Mouse (Mus musculus) thymus, postnatal 0 days (tissue): ENCODE measurements around the gene Ppm1h. TPM values are rescaled to one million over a fixed set of nuclear protein-coding genes. Genes with fewer than 3 reads are reported as not detected.
A peak's percentile ranks its signal among the peaks of the same experiment; 100 is the strongest.

Source experiments
- DNase-seq: peaks from one replicate; pipeline ENCODE4 v3.0.0-alpha.2; 2015; ENCODE audit warnings: low spot score
- polyA plus RNA-seq: library from polyadenylated mRNA; unstranded; fragments of >200 nt; fragmentation: Nextera tagmentation; extraction: Ambion mirVana; gene quantifications from 2 replicates; pipeline ENCODE4 v1.2.1, GENCODE M21; 2015

Gene Ppm1h
- polyA plus RNA-seq, 1 experiment from 2014 or later: 67.8 TPM

DNA sequence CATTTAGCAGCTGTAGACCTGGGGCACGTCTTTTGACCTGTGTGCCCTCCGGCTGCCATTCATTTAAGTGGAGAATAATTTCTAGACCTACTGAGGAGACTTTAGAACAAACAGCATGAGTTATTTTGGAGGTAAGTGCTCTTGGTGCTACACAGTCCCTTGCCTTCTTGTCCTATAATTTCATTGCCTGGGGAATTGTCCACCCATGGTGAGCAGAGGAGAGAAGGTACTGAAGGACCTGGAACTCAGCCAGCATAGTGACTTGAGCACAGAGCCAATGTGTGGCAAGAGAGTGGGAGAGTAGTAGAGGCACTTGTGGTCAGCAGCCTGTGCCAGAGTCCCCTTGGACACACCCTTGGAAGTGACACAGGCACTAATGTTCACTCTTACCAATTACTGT lies 64.8 kb downstream of the Ppm1h start:
- no peak for DNase-seq

DNA sequence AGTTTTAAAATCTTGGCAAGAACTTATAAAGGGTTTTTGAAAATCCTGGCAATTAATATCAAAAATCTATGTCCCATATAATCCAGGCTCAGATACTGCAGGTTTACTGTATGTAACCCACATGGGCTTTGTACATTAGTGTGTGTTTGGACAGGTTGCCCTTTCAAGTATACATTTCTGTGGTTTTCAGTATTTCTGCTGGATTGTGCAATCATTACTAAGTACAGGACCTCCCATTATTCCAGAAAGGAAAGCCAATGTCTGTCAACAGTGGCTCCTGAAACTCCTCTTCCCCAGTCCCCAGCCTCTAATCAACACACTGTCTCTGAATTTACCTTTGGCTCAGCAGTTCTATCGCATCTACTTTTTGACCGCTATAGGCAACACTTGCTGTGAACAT lies 66.4 kb downstream of the Ppm1h start:
- no peak for DNase-seq

DNA sequence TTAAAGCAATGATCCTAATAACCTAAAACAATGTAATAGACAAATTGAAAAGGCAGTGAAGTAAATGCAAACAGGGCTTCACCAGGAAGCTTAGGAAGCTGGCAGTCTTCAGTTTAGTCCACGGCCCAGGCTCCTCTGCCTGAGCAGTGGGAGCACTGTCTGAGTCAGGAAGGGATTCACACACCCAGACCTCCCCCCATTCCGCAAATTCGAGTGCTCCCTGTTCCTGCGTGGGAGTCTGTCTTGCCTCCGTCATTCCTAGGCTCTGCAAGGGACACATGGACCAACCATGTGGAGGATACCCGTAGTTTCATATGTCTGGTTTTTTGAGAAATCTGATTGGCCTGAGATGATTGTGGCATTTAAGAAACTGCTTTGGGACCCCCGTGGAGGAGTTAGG lies 67.6 kb downstream of the Ppm1h start:
- DNase-seq: no peak

DNA sequence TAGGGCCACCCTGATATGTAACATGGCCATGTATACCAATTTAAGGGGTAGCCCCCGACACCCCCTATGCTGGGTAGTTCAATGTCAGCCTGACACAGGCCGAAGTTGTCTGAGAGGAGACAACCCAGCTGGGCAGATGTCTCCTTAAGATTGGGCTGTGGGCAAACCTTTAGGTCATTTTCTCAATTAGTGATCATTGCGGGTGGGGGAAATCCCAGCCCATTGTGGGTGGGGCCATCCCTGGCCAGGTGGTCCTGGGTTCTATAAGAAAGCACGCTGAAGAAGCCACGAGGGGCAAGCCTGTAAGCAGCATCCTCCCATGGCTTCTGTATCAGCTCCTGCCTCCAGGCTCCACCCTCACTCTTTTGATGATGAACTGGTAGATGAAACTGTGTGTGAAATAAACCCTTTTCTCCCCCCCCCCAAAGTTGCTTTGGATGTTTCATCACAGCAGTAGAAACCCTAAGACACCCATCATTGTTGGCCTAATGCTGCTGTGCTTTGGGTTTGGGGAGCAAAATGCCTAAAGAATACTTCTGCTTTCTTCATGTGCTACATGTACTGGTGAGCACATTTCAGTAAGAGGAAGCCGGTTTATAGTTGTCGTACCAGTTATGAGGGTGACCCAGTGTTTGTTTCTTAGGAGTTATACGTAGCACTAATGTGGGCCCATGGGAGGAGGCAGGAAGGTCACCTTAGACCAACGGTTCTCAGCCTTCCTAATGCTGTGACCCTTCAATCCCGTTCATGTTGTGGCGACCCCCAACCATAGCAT lies 68.8 kb downstream of the Ppm1h start:
- no peak for DNase-seq

DNA sequence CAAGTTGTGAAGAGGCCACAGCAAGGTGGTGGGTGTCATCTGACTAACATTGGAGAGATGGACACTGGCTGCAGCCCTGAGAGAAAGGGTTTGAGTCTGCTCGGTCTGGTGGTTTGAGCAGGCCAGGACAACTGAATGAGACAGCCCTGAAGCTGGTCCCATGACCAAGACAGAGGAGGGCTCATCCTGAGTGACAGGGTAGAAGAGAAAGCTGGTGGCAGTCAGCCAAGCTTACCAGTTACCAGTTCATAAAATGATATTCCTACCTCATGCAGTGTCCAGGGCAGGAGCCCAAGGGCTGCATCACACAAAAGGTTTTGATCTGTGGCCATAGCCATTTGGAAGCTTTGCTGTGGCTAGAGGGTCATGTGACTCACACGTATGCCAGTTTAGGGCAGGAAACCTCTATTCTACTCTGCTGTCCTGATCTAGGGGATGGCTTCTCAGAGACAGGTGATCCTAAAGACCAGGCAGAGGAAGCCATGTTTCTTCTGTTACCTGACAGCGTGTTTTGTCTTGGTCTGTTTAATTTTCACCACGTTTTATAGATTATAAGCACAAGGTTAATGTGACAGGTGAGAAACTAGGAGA lies 69.9 kb downstream of the Ppm1h start:
- no peak for DNase-seq

DNA sequence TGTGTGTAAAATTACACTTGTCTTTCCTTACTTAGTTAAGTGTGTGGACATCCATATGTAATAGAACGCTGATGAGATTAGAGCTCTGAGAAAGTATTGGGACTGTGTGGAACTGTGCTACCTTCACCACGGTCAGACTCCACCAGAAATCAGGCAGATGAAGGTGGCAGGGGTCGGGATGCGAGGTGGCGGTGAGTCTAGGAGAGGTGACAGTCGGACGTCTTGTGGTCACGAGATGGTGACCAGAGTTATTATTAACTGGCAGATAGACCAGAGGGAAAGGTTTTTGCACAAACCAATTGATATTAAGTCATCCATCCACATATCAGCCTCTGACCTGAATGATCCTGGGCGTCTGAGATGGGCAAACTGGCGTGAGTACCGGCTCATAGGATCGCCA lies 70.5 kb downstream of the Ppm1h start:
- DNase-seq: no peak

DNA sequence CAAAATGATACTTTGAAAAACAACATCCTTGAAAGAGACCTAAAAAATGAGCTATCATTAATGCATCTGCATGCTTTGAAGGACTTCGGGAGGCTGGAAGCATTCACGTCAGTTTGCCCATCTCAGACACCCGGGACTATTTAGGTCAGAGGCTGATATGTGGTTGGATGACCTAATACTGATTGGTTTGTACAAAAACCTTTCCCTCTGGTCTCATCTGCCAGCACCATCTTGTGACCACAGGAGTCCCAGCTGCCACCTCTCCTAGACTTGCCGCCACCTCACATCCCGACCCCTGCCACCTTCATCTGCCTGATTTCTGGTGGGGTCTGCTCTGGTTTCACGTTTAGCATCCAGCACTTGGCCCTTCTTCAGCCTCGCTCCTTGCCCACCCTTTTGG lies 71.3 kb downstream of the Ppm1h start:
- DNase-seq: no peak

DNA sequence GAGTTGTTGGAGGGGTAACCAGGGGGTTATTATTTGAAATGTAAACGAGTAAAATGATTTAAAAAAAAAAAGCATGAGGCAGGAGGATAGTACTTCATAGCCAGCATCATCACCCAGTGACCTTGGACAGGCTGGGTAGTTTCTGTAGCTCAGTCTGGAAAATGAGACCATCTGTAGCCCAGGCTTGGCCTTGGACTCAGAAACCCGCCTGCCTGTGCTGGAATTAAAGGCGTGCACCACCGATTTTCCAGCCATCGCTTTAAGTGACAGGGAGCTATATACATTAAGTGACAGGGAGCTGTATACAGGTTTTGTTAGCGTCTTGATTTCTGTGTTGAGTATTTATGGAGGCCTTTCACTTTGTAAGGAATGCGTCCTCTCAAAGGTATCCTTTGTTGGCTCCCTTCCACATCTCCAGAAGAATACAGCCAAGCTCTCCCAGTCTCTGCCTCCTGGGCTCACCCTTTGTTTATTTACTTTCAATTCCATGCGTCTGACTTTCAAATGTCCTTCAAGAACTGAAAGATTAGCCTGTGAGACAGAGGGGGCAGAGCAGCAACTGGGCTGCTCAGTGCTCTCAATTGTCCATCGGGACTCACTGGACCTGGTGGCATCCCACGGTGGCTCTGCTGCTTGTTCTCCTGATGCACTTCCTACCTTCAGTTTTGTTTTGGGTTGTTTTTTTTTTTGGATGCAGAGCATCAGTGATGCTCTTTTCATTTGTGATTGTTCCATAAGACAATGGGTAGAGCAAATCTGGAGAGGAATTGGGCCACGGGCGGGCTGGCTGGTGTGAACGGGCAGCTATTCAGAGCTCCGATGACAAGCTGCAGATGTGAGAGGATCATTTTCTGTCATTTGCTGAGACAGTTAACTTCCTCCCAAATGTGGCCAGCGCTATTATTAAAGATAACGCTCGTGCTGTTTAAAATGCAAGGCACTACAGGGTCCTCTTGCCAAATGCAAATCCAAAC lies 74.7 kb downstream of the Ppm1h start:
- DNase-seq: no peak

DNA sequence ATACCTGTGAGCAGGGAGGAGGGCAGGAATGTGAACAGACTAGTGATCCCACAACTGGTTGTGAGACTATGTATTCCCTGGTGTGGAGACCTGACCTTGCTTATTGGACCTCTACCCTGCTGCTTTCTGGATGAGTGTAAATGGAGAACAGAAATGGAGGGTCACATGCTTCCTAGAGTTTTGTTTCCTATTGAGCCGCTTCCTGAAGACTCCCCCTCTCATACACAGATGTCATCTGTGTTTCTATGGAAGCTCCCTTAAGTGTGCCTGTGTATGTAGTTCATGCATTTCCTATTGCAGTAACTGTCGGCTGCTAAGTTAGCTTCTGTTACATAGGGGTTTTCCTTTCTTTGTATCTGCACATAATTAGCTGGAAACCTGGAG lies 75.4 kb downstream of the Ppm1h start:
- DNase-seq: no peak

DNA sequence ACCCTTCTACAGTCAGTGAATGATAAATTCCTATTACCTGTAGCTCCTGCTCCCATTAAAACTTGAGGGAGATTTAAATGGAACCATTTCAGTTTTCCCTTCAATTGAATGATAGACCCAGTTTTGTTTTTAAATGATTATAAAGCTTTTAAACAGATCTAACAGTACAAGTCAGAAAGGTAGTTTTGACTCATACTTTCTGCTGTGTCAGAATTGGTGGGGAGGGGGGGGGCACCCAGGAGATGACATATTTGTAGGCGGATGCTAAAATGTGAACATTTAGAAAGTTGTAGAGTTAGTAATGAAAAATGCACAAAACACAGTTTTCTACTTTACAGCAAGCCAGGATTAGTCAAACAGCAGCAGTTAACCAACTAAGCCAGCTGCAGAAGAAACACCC lies 76.4 kb downstream of the Ppm1h start:
- DNase-seq: no peak

DNA sequence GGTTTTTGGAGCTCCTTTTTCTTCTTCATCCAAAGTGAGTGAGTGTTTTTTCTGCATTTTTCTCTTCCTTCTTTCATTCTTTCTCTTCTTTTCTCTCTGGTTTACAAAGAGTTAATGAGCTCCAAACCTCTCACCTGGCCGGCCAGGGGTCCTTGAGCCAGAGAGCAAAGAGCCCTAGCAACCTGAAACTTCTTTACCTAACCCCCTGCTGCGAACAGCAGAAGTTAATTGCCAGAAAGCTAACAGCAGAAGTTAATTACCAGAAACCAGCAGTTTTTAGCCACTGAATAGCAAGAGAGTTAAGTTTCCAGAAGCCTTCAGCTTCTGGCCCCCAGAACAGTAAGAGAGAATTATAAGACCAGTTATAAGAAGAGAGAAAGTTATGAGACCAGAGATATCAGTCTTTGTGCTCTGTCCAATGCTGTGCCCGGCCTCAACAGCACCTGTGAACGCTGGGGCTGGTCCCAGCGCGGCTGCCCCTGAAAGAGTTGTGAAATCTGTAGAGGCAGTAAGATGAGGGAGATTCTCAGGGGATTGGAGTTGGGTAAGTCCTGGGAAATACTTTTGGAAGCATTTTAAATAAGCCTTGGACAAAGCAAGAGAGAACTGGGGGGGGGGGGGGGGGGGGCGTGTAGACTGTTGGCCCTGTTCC lies 78.4 kb downstream of the Ppm1h start:
- no peak for DNase-seq

DNA sequence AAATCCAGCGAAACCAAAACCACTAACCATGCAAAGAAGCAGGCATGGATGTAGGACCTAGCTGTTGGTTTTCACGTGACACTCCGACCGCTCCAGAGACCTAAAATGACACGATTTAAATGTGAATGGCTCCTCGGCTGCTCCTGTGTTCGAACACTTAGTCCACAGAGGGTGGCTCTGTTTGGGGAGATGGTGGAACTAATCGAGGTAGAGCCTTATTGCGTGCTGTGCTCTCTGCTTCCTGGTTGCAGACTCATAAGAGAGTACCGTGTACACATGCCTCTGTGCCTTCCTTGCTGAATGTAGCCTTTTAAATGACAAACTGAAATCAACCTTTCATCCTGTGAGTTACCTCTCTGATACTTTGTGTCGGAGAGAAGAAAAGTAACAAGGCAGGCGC lies 79.2 kb downstream of the Ppm1h start:
- no peak for DNase-seq

DNA sequence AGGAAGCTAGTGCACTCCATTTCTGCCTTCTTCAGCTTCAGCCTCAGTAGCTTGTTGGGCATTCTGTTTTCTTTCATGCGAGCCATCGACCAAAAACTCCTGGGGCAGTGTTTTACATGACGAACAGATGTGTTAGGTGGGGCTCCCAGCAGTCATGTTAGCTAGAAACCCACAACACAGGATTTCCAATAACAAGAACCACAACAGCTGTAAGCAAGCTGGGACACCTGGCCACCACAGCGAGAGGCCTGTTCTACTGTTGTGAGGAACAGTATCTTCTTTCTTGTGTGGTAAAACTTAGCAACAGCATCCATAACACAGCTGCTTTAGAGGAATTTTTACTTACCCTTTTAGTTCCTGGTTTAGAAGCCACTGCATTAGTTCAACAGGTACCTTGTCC lies 79.8 kb downstream of the Ppm1h start:
- DNase-seq: peak; percentile 97

DNA sequence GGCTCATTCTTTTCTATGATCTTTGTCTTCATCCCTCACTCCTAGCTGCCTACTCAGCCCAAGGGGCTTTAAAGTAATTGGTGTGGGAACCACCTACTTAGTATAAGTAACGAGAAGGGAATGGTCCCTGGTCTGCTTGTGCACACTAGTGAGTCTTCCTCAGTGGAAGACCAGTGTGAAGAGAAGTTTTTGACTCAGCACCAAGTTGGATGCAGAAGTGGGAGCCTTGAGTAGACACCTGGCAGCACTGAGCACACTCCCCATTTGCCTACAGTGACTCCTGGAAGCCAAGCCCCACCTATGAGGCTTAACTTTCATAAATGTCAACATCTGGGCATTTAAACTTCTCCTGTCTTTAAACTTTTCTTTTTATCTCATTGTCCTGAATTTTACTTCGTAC lies 81.2 kb downstream of the Ppm1h start:
- no peak for DNase-seq

DNA sequence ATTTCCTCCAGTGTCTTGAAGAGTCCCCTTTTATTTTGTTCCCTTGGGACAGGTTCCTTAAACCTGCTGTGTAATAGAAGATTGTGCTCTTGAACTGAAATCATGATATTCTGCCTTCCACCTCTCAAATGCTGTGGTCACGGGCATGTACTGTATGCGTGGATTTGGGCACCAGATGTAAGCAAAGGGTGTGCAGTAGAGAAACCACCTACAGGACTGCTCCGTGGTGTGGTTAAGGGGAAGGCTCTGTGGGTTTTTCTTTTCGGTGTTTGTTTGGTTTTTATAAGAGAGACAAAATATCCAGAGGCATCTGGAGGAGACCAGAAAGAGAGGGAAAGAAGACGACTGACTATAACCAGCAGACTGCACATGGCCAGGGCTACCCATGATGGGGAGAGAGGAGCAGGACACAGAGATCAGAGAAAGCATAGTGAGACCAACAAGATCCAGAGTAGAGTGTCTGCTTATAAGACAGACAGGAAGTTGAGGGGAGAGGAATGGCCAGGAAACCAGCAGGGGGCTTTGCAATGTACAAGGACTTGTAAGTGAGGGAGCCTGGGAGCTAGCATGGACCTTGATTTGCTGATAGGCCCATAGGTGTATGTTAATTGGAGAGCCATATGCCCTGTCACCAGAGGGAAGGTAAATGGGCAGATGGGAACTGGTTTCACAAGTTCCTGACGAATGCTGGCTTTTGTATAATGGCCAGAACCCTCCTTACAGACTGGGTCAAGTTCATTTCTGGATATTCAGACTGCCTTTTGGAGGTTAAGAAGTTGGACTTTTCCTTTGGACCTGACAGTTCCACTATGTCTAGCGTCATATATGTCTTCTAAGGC lies 82.1 kb downstream of the Ppm1h start:
- DNase-seq: peak; percentile 58

DNA sequence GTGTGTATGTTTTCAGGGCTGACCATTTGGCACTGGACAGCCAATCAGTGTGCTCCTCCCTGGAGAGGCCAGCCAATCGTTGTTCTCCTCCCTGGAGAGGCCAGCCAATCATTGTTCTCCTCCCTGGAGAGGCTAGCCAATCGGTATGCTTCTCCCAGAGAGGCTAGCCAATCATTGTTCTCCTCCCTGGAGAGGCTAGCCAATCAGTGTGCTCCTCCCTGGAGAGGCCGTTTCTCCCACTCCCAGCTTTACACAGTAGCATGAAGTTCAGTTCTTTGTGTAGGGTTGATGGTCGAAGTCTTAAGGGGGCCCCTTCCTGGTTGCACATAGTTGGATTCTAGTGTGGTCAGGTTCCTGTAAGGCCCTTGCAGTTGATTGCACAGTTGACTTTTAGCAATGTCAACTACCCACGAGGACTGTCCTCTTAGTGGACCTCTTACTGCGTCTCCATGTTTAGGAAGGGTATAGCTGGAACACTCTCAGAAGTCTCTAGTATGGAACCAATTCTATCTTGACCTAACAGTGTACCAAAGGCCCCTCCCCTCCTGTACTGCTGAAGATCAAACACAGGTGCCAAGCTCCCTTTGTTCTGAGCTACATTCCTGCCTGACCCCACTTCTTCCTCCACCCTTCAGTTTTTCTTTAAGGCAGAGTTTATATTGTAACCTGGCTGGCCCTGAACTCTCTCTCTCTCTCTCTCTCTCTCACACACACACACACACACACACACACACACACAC lies 84.4 kb downstream of the Ppm1h start:
- DNase-seq: no peak

DNA sequence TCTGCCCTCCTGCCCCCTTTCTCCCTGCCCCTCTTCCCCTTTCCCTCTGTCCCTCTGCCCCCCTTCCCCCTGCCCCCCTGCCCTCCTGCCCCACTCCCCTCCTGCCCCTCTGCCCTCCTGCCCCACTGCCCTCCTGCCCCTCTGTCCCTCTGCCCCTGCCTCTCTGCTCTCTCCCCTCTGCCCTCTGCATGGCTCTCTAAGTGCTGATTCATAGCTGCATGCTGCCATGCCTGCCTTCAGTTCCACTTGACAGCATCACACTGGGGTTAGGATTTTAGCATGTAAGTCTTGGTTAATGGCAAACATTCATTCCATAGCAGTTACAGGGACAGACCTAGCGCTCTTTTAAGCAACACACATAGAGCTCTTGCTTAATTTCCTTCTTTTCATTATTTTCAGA lies 85.0 kb downstream of the Ppm1h start:
- DNase-seq: no peak

DNA sequence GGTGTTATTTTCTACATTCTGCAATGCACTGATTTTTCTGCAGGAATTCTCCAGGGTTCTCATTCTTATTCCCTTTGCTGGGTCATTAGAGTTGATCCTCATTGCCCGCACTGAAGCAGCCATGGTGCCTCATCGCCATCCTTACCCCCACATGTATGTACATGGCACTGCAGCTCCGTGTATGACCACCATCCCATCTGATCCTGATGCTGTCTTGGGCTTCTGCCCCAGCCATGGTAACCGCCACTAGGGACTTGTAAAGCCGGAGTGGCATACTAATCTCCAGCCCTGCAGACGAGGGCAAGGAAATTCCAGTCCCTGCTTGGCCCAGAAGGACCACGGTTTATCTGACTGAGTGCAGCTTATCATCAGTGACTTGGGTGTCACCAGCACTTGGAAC lies 86.1 kb downstream of the Ppm1h start:
- DNase-seq: no peak

DNA sequence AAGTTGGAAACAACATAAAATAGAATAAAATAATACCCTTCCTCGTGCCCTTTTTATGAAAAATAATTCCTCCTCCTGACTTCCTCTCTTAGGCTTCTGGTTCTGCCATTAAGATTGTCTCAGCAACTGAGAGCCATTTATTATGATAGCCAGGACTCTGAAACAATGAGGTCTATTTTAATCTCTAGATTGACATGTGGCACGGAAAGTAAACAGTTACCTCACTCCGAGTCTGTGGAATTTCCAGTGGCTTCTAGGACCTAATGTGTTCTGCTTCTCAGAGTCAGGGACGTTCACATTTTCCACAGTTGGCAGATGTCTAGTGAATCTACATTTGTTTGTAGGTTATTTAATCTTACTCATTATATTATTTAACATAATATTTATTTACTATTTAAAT lies 87.0 kb downstream of the Ppm1h start:
- no peak for DNase-seq

DNA sequence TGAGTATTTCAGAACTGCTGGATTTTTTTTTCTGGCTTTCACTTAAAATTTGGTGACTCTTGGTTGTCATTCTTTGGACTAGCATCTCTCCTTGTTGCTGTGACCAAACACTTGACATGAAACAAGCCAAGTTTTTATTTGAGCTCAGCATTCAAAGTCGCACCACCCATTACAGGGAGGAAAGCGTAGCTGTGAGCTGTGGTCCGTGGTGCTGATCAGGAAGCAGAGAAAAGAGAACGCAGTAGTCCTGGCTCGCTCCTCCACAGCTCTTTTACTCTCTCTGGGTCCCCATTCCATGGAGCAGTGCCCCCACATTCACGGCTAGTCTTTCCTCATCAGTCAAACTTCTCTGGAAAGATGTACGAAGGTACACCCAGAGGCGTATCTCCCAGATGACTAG lies 87.4 kb downstream of the Ppm1h start:
- no peak for DNase-seq
